Mouse (Mus musculus): ENCODE data around the gene Ssh1. TPM values are rescaled to one million over a fixed set of nuclear protein-coding genes. Genes with fewer than 3 reads are reported as not detected.

Gene Ssh1
- total RNA-seq, 2 experiments from 2014 or later: 4.2 to 5.0 TPM

DNA sequence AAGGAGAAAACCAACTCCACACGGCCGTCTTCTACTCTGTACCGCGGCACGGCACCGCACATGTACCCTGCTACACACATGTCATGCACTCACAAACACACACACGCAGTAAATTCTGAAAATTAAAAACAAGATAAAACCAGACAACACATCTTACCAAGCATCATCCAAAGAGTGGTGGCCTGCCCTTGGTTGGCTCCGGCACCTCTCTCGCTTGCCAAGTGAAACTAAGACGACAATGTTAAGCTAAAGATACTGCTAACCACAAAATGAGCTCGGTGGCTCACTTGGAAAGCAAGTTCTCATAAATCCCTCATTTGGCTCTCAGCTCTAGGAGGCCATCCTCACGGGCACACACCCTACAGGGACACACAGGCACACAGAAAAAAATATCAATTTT is 94.2 kb downstream of the Ssh1 start:
- ATAC-seq (replicated peaks; ENCODE audit: poor library complexity): peak; percentile 62

DNA sequence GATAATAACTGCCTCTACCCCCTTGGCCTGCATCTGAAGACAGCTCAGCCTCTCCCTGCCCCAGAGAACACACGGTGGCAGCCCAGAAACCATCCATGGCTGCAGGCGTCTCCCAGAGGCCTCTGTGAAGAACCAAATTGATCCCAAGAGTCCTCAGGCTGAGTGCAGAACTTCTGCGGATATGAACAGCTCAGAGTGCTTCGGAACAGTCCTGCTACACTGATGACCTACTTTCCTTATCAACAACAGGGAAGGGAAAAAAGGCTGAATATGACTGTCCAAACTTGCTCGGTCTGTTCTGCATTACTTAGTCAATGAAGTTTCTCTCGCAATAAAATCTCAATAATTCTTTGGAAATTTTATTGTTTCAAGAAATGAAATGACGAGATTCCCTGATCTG is 101.7 kb downstream of the Ssh1 start:
- ATAC-seq (replicated peaks; ENCODE audit: poor library complexity): no peak

DNA sequence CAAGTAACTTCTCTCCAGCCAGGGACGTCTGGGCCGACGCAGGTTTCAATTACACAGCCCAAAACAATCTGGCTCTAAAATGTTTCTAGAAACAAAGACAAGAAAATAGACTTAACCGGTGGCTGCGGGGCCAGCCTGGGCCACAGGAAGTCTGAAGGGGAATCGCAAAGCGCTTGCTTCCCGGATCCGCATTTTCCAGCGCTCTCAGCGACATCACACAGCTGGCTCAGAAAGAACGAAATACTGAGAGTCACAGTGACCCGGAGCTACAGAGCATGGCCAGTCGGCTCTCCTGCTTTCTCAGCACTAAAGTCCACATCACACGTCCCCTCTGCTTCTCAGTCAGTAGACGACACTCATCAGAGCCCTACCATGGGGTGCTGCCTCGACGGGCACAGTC is 102.8 kb downstream of the Ssh1 start:
- no peak for ATAC-seq (replicated peaks; ENCODE audit: poor library complexity)

DNA sequence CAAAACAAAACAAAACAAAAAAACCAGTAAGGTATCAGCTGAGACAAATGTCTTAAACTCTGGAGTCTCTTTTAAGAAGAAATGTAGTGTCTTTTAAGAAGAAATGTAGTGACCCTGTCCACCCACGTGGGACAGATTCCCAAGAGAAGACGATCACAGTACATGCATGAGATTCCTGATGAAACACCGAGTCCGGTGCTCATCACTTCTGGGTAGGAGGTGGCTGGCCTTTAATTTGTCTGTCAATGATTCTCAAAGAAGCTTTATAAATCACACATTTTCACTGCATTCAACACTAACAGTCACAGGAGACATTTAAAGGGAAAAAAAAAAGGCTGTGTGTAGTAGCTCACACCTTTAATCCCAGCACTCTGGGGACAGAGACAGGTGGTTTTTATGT is 103.8 kb downstream of the Ssh1 start:
- ATAC-seq (replicated peaks; ENCODE audit: poor library complexity): no peak

GRCm38 (mm10) chr5:113889181-113889906 is 104.3 kb downstream of the Ssh1 start:
- no peak for ATAC-seq (replicated peaks; ENCODE audit: poor library complexity)

DNA sequence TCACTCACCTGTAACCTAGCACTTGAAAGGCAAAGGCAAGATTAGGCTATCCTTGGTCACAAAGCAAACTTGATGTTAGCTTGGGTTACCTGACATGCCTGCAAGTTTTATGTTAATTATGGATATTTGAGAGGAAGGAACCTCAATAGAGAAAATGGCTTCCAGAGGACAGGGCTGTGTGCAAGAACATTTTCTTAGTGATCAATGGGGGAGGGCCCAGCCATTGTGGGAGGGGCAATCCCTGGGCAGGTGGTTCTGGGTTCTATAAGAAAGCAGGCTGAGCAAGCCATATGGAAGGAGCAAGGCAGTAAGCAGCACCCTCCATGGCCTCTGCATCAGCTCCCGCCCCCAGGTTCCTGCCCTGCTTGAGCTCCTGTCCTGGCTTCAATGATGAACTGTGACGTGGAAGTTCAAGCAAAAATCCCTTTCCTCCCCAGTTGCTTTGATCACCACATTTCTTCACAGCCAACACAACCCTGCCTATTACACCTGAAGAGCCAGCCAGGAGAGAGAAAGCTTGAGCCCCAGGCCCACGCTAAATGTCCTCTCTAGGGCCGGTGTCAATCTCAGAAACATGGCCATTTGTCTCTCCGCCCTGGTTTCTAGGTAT is 105.4 kb downstream of the Ssh1 start:
- no peak for ATAC-seq (replicated peaks; ENCODE audit: poor library complexity)

DNA sequence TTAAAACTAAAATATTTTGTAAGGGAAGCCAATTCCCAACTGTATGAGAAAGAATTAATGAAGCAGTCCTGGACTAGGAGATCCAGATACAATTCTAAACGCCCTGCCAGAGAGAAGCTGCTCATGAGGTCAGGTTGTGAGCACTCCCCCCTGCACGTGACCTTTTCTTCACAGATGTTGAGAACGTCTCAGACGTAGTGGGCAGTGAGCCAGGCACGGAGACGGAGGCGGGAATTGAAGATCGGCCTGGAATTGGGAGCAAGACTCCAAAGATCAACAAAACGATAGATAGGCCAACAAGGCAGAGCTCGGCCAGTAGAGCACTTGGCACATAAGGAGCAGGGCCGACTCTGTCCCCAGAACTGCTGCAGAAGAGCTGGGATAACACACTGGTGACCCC is 106.6 kb downstream of the Ssh1 start:
- ATAC-seq (replicated peaks; ENCODE audit: poor library complexity): no peak

Other genes starting within 250 kb of the Ssh1 start
- gene Sart3, start 221.4 kb downstream of the Ssh1 start, total RNA-seq (2015): 16.2 and 17.2 TPM in 2 replicates
- gene Sart3, start 221.4 kb downstream of the Ssh1 start, total RNA-seq (2017): 26.0 and 37.7 TPM in 2 replicates
- gene Iscu, start 221.1 kb downstream of the Ssh1 start, total RNA-seq (2015): 108 TPM in 2 replicates
- 87.2 and 98.4 TPM in 2 replicates for gene Iscu, start 221.1 kb downstream of the Ssh1 start, total RNA-seq (2017)
- 6.5 and 7.2 TPM in 2 replicates for gene Tmem119, start 193.4 kb downstream of the Ssh1 start, total RNA-seq (2015)
- 5.6 and 8.2 TPM in 2 replicates for gene Tmem119, start 193.4 kb downstream of the Ssh1 start, total RNA-seq (2017)
- 244 and 245 TPM in 2 replicates for gene Selplg, start 161.2 kb downstream of the Ssh1 start, total RNA-seq (2015)
- 82.0 and 99.0 TPM in 2 replicates for gene Selplg, start 161.2 kb downstream of the Ssh1 start, total RNA-seq (2017)
- 59.7 and 63.9 TPM in 2 replicates for gene Coro1c, start 85.1 kb downstream of the Ssh1 start, total RNA-seq (2015)
- 81.8 and 83.9 TPM in 2 replicates for gene Coro1c, start 85.1 kb downstream of the Ssh1 start, total RNA-seq (2017)
- gene Dao, start 9.8 kb upstream of the Ssh1 start, total RNA-seq (2015): not detected in 2 replicates
- not detected in 2 replicates for gene Dao, start 9.8 kb upstream of the Ssh1 start, total RNA-seq (2017)
- gene Usp30, start 71.6 kb upstream of the Ssh1 start, total RNA-seq (2015): 4.4 and 7.7 TPM in 2 replicates
- gene Usp30, start 71.6 kb upstream of the Ssh1 start, total RNA-seq (2017): 5.0 and 8.6 TPM in 2 replicates
- not detected in 2 replicates for gene Svop, start 97.7 kb upstream of the Ssh1 start, total RNA-seq (2015)
- not detected in 2 replicates for gene Svop, start 97.7 kb upstream of the Ssh1 start, total RNA-seq (2017)
- gene Alkbh2, start 134.3 kb upstream of the Ssh1 start, total RNA-seq (2015): 6.0 and 7.0 TPM in 2 replicates
- 5.7 and 5.9 TPM in 2 replicates for gene Alkbh2, start 134.3 kb upstream of the Ssh1 start, total RNA-seq (2017)
- gene Ung, start 136.5 kb upstream of the Ssh1 start, total RNA-seq (2015): 9.9 and 10.8 TPM in 2 replicates
- 20.6 and 25.2 TPM in 2 replicates for gene Ung, start 136.5 kb upstream of the Ssh1 start, total RNA-seq (2017)
- gene Acacb, start 152.6 kb upstream of the Ssh1 start, total RNA-seq (2015): 0.24 and 0.30 TPM in 2 replicates
- gene Acacb, start 152.6 kb upstream of the Ssh1 start, total RNA-seq (2017): 0.08 and 0.37 TPM in 2 replicates

Data from megakaryocyte progenitor cell, adult 5-6 weeks (primary cell).